Mouse (Mus musculus): ENCODE data around the gene Rbm20. TPM values are rescaled to one million over a fixed set of nuclear protein-coding genes. Genes with fewer than 3 reads are reported as not detected.
A peak's percentile ranks its signal among the peaks of the same experiment; 100 is the strongest.

The Rbm20 gene
- polyA plus RNA-seq, 1 experiment from 2014 or later = 2.5 TPM

- no peaks in the 10 kb centered on the region for H3K9me3 ChIP-seq (replicated peaks; ENCODE audit: low read length)
- peak; percentile 46 for DNase-seq (ENCODE audit: low spot score)
- TF ChIP-seq CTCF (IDR thresholded peaks at IDR 0.05; ENCODE audit: low read depth) = no peak
- H3K4me2 ChIP-seq (ENCODE audit: low read length) = no peak overlapping the region
- no peaks in the 10 kb centered on the region for H3K27me3 ChIP-seq (ENCODE audit: insufficient read depth, low read length)
- WGBS = 55% methylated on average over 24 of the region's 24 CpGs
- H3K4me1 ChIP-seq (replicated peaks; ENCODE audit: insufficient read depth, low read length) = 0 out of 2 replicates have a peak, but pooled peaks cover 6% of the 10 kb centered on the region
- no peaks in the 10 kb centered on the region for H3K36me3 ChIP-seq (ENCODE audit: insufficient read depth, low read length)
- H3K9ac ChIP-seq (ENCODE audit: low read depth, low read length) = no peak overlapping the region
- H3K27ac ChIP-seq = no peak overlapping the region
- no peak overlapping the region for H3K4me3 ChIP-seq (replicated peaks; ENCODE audit: low read depth, low read length)
- ATAC-seq (replicated peaks; ENCODE audit: low FRiP score, low read depth) = no peak
Observed at GRCm38 (mm10) chr19:53697376-53698126, 20.4 kb downstream of the Rbm20 start.

GRCm38 (mm10) chr19:53699671-53700070 is 22.6 kb downstream of the Rbm20 start:
- no peak overlapping the region for H3K4me2 ChIP-seq (ENCODE audit: low read length)
- H3K9me3 ChIP-seq (replicated peaks; ENCODE audit: low read length) = no peaks in the 10 kb centered on the region
- DNase-seq (ENCODE audit: low spot score) (no peak), ATAC-seq (replicated peaks; ENCODE audit: low FRiP score, low read depth) (no peak)
- no peak overlapping the region for H3K9ac ChIP-seq (ENCODE audit: low read depth, low read length)
- 0 out of 2 replicates have a peak, but pooled peaks cover 7% of the 10 kb centered on the region for H3K4me1 ChIP-seq (replicated peaks; ENCODE audit: insufficient read depth, low read length)
- H3K27me3 ChIP-seq (ENCODE audit: insufficient read depth, low read length) = no peaks in the 10 kb centered on the region
- TF ChIP-seq CTCF (IDR thresholded peaks at IDR 0.05; ENCODE audit: low read depth) = no peak
- 21% methylated on average over 7 of the region's 7 CpGs for WGBS
- H3K4me3 ChIP-seq (replicated peaks; ENCODE audit: low read depth, low read length) = no peak overlapping the region
- H3K36me3 ChIP-seq (ENCODE audit: insufficient read depth, low read length) = no peaks in the 10 kb centered on the region
- H3K27ac ChIP-seq = no peak overlapping the region

GRCm38 (mm10) chr19:53701434-53701833 is 24.3 kb downstream of the Rbm20 start:
- 80% methylated on average over 9 of the region's 9 CpGs for WGBS
- ATAC-seq (replicated peaks; ENCODE audit: low FRiP score, low read depth) (no peak), DNase-seq (ENCODE audit: low spot score) (no peak)
- Histone ChIP-seq H3K27me3 (ENCODE audit: insufficient read depth, low read length) (no peaks in the 10 kb centered on the region), H3K4me3 (replicated peaks; ENCODE audit: low read depth, low read length) (no peak overlapping the region), H3K27ac (no peak overlapping the region), H3K9me3 (replicated peaks; ENCODE audit: low read length) (no peaks in the 10 kb centered on the region), H3K4me1 (replicated peaks; ENCODE audit: insufficient read depth, low read length) (0 out of 2 replicates have a peak, but pooled peaks cover 9% of the 10 kb centered on the region), H3K36me3 (ENCODE audit: insufficient read depth, low read length) (no peaks in the 10 kb centered on the region), H3K9ac (ENCODE audit: low read depth, low read length) (no peak overlapping the region), H3K4me2 (ENCODE audit: low read length) (no peak overlapping the region)
- TF ChIP-seq CTCF (IDR thresholded peaks at IDR 0.05; ENCODE audit: low read depth) = no peak

- no peaks in the 10 kb centered on the region for H3K9me3 ChIP-seq (replicated peaks; ENCODE audit: low read length)
- H3K4me1 ChIP-seq (replicated peaks; ENCODE audit: insufficient read depth, low read length) = 0 out of 2 replicates have a peak, but pooled peaks cover 2% of the 10 kb centered on the region
- WGBS = 7% methylated on average over 29 of the region's 29 CpGs
- H3K36me3 ChIP-seq (ENCODE audit: insufficient read depth, low read length) = no peaks in the 10 kb centered on the region
- no peaks in the 10 kb centered on the region for H3K27me3 ChIP-seq (ENCODE audit: insufficient read depth, low read length)
- H3K27ac ChIP-seq = no peak overlapping the region
- H3K4me3 ChIP-seq (replicated peaks; ENCODE audit: low read depth, low read length) = peak overlapping the region; percentile 26
- ATAC-seq (replicated peaks; ENCODE audit: low FRiP score, low read depth) = peak; percentile 82
- peak overlapping the region; percentile 37; the same call in 1 of the 2 replicates for H3K9ac ChIP-seq (ENCODE audit: low read depth, low read length)
- TF ChIP-seq CTCF (IDR thresholded peaks at IDR 0.05; ENCODE audit: low read depth) = peak; percentile 88
- DNase-seq (ENCODE audit: low spot score) = peak; percentile 74
- peak overlapping the region; percentile 73 for H3K4me2 ChIP-seq (ENCODE audit: low read length)
Observed at GRCm38 (mm10) chr19:53704895-53705823, 28.1 kb downstream of the Rbm20 start.

GRCm38 (mm10) chr19:53708401-53708800 is 31.3 kb downstream of the Rbm20 start:
- no peak overlapping the region for H3K4me2 ChIP-seq (ENCODE audit: low read length)
- no peak overlapping the region for H3K9ac ChIP-seq (ENCODE audit: low read depth, low read length)
- no peaks in the 10 kb centered on the region for H3K36me3 ChIP-seq (ENCODE audit: insufficient read depth, low read length)
- no peak for TF ChIP-seq CTCF (IDR thresholded peaks at IDR 0.05; ENCODE audit: low read depth)
- no peaks in the 10 kb centered on the region for H3K27me3 ChIP-seq (ENCODE audit: insufficient read depth, low read length)
- H3K27ac ChIP-seq = no peak overlapping the region
- ATAC-seq (replicated peaks; ENCODE audit: low FRiP score, low read depth) (no peak), DNase-seq (ENCODE audit: low spot score) (no peak)
- 69% methylated on average over 11 of the region's 11 CpGs for WGBS
- no peak overlapping the region for H3K4me3 ChIP-seq (replicated peaks; ENCODE audit: low read depth, low read length)
- 0 out of 2 replicates have a peak, but pooled peaks cover 2% of the 10 kb centered on the region for H3K4me1 ChIP-seq (replicated peaks; ENCODE audit: insufficient read depth, low read length)
- no peaks in the 10 kb centered on the region for H3K9me3 ChIP-seq (replicated peaks; ENCODE audit: low read length)

GRCm38 (mm10) chr19:53710861-53711260 is 33.8 kb downstream of the Rbm20 start:
- no peak for ATAC-seq (replicated peaks; ENCODE audit: low FRiP score, low read depth)
- Histone ChIP-seq H3K36me3 (ENCODE audit: insufficient read depth, low read length) (no peaks in the 10 kb centered on the region), H3K4me1 (replicated peaks; ENCODE audit: insufficient read depth, low read length) (no peaks in the 10 kb centered on the region), H3K9me3 (replicated peaks; ENCODE audit: low read length) (no peaks in the 10 kb centered on the region), H3K27me3 (ENCODE audit: insufficient read depth, low read length) (no peaks in the 10 kb centered on the region), H3K27ac (no peak overlapping the region), H3K4me2 (ENCODE audit: low read length) (no peak overlapping the region), H3K4me3 (replicated peaks; ENCODE audit: low read depth, low read length) (no peak overlapping the region), H3K9ac (ENCODE audit: low read depth, low read length) (no peak overlapping the region)
- WGBS = 51% methylated on average over 4 of the region's 4 CpGs
- no peak for DNase-seq (ENCODE audit: low spot score)
- no peak for TF ChIP-seq CTCF (IDR thresholded peaks at IDR 0.05; ENCODE audit: low read depth)

Measured in kidney, postnatal 0 days (tissue).